Mouse (Mus musculus) gastrocnemius, postnatal 14 days (tissue): ENCODE measurements around the gene Prrc2b. TPM values are rescaled to one million over a fixed set of nuclear protein-coding genes. Genes with fewer than 3 reads are reported as not detected.

Experiments used
- DNase-seq: peaks from one replicate; pipeline ENCODE4 v3.0.0; 2021; ENCODE audit warnings: mixed read lengths
- intact Hi-C: fragments of 180-260 bp; cut with DNase I; formaldehyde crosslinking; loops from one replicate; pipeline ENCODE4 v1.15.1; 2025; ENCODE audit warnings: low total_unique reads
- total RNA-seq, 2 experiments: library from RNA; stranded (reverse); gene quantifications; 2 replicates each; pipeline ENCODE4 v1.2.3; 2021

Prrc2b gene
- total RNA-seq, 2 experiments from 2014 or later = 79.2 to 83.9 TPM

GRCm38 (mm10) chr2:32213000-32213399 lies 62.1 kb downstream of the Prrc2b start:
- intact Hi-C loops = no loop called here
- DNase-seq = peak; percentile 42

- no peak for DNase-seq
- intact Hi-C loops = no loop called here
These were observed 64.7 kb downstream of the Prrc2b start for GRCm38 (mm10) chr2:32215576-32215975.

GRCm38 (mm10) chr2:32216506-32216905 lies 65.6 kb downstream of the Prrc2b start:
- intact Hi-C loops = no loop called here
- DNase-seq = no peak

GRCm38 (mm10) chr2:32217656-32218055 lies 66.8 kb downstream of the Prrc2b start:
- intact Hi-C loops = no loop called here
- no peak for DNase-seq

- intact Hi-C loops = no loop called here
- DNase-seq = no peak
These were observed 67.2 kb downstream of the Prrc2b start for GRCm38 (mm10) chr2:32218113-32218512.

- no peak for DNase-seq
- intact Hi-C loops = no loop called here
These were observed 67.9 kb downstream of the Prrc2b start for GRCm38 (mm10) chr2:32218541-32219334.

- no peak for DNase-seq
- intact Hi-C loops = no loop called here
These were observed 68.6 kb downstream of the Prrc2b start for GRCm38 (mm10) chr2:32219501-32219900.

GRCm38 (mm10) chr2:32220021-32220420 lies 69.1 kb downstream of the Prrc2b start:
- peak; percentile 37 for DNase-seq
- intact Hi-C loops = no loop called here

GRCm38 (mm10) chr2:32220969-32221368 lies 70.1 kb downstream of the Prrc2b start:
- no peak for DNase-seq
- intact Hi-C loops = no loop called here

GRCm38 (mm10) chr2:32221577-32221976 lies 70.7 kb downstream of the Prrc2b start:
- DNase-seq = no peak

GRCm38 (mm10) chr2:32222057-32222456 lies 71.2 kb downstream of the Prrc2b start:
- intact Hi-C loops = no loop called here
- DNase-seq = no peak

More at GRCm38 (mm10) chr2:32221577-32221976, 70.7 kb downstream of the Prrc2b start:
- intact Hi-C loops = no loop called here

GRCm38 (mm10) chr2:32235433-32235832 lies 84.6 kb downstream of the Prrc2b start:
- DNase-seq = no peak
- intact Hi-C loops = no loop called here

- intact Hi-C loops = no loop called here
These were observed 85.2 kb downstream of the Prrc2b start, which contains the start of gene Pomt1 for GRCm38 (mm10) chr2:32235886-32236759. TSS of gene Pomt1 (plus strand) at chr2:32236590.

GRCm38 (mm10) chr2:32236760-32237487 lies 86.0 kb downstream of the Prrc2b start:
- intact Hi-C loops = no loop called here
- peak; percentile 53 for DNase-seq

More at GRCm38 (mm10) chr2:32235886-32236759, 85.2 kb downstream of the Prrc2b start, which contains the start of gene Pomt1:
- DNase-seq = peak; percentile 90

- no peak for DNase-seq
- intact Hi-C loops = no loop called here
These were observed 86.7 kb downstream of the Prrc2b start for GRCm38 (mm10) chr2:32237571-32237970.

- intact Hi-C loops = no loop called here
- no peak for DNase-seq
These were observed 88.0 kb downstream of the Prrc2b start for GRCm38 (mm10) chr2:32238708-32239435.

GRCm38 (mm10) chr2:32240591-32240990 lies 89.7 kb downstream of the Prrc2b start:
- intact Hi-C loops = no loop called here

GRCm38 (mm10) chr2:32242986-32243385 lies 92.1 kb downstream of the Prrc2b start:
- intact Hi-C loops = no loop called here
- DNase-seq = no peak

More at GRCm38 (mm10) chr2:32240591-32240990, 89.7 kb downstream of the Prrc2b start:
- no peak for DNase-seq

- intact Hi-C loops = no loop called here
These were observed 95.9 kb downstream of the Prrc2b start for GRCm38 (mm10) chr2:32246741-32247140.

More at GRCm38 (mm10) chr2:32246741-32247140, 95.9 kb downstream of the Prrc2b start:
- DNase-seq = no peak
